Mouse (Mus musculus): Measurements from ENCODE around the gene H1f0.

The H1f0 gene

GRCm38 (mm10) chr15:79040501-79041416 lies 12.5 kb downstream of the H1f0 start:
- peak; percentile 37 for DNase-seq

DNA sequence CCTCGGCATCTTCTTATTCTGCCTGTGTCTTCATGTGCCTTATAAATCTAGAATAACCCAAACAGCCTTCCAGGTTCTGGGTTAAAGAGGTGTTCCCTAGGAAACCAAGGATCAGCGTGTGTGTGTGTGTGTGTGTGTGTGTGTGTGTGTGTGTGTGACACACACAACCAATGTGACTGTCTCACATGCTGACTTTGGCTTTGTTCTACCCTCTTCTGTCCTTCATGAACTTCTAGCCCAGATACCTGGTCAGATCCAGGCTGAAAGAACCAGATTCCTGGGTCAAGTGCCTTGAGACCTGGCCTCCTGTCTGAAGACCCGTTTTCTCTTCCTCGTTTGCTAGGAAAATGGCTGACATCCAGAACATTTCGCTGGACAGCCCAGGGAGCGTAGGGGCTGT lies 13.3 kb downstream of the H1f0 start, which contains the start of gene Galr3:
Gene Galr3 (plus strand): TSS at position 301 of the 400 bp plus-strand sequence.
- no peak for DNase-seq

DNA sequence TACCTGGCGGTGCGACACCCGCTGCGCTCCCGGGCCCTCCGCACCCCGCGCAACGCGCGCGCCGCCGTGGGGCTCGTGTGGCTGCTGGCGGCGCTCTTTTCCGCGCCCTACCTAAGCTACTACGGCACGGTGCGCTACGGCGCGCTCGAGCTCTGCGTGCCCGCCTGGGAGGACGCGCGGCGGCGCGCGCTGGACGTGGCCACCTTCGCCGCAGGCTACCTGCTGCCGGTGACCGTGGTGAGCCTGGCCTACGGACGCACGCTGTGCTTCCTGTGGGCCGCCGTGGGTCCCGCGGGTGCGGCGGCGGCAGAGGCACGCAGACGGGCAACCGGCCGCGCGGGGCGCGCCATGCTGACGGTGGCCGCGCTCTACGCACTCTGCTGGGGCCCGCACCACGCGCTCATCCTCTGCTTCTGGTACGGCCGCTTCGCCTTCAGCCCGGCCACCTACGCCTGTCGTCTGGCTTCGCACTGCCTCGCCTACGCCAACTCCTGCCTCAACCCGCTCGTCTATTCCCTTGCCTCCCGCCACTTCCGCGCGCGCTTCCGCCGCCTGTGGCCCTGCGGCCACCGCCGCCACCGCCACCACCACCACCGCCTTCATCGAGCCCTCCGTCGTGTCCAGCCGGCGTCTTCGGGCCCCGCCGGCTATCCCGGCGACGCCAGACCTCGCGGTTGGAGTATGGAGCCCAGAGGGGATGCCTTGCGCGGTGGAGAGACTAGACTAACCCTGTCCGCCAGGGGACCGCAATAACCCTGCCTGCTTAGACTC lies 14.7 kb downstream of the H1f0 start:
- peak; percentile 46 for DNase-seq

DNA sequence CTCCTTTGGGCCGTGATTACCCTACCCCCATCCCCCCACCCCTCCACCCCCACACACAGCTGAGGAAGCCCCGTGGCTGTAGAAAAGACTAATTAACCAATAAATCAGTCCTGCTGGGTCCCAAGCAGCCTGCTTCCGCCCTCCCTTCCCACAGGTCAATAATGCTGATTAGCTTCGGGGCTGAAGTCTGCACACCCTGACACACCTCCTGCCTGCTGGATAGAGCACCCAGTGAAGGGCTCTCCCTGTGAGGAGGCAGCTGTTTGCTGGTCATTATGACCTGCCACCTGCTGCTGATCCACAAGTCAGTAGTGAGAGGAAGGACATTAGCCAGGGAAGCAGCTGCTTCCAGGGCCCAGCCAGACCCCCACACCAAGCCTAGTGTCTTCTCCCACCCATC lies 16.6 kb downstream of the H1f0 start:
- no peak for DNase-seq

DNA sequence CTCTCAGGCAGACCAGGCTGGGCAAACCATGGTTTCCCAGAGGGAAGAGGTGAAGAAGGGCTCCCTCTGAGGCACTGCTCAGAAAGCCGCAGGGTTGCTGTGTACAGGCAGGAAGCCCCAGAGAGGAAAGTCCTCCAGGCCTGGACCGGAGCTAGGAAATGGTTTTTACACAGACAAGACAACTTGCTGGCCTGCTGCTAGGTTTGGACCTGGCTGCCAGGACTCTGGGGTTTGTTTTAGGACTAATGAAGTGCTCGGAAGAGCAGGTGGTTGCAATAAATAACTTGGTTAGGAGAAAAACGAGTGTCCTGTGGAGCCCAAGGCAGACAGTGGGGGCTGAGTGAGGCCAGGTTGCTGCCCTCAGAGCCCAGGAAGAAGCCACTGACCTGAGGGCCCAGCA lies 19.9 kb downstream of the H1f0 start:
- no peak for DNase-seq

DNA sequence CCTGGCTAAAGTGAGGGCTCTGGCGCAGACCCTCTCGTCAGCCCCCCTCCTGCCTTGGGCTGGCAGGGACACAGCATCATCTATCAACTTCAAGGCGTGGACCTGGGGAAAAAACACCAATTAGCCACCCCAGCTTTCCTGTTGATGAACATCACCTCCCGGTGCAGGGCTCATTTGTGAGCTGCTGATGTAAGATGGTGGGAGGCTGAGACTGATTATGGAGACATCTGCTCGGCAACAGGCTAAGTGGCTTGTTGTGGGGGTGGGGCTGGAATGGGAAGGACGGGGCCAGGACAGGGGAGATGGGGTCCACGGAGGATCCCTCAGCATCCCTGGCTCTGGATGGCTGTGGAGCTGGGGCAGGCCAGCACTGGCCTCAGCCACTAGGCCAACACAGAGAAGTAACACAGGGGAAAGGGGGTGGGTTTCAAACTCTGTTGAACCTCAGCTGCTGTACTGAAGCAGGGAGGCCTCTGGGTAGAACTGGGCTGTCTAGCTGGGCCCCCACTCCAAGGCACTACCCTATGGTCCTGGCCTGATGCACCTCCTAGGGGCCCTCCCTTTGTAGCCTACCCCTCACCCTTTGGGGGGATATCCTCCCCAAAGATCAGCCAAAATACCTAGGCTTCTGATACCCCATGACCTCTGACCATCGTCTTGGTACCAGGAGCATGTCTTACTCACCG lies 22.1 kb downstream of the H1f0 start:
- DNase-seq: no peak

DNA sequence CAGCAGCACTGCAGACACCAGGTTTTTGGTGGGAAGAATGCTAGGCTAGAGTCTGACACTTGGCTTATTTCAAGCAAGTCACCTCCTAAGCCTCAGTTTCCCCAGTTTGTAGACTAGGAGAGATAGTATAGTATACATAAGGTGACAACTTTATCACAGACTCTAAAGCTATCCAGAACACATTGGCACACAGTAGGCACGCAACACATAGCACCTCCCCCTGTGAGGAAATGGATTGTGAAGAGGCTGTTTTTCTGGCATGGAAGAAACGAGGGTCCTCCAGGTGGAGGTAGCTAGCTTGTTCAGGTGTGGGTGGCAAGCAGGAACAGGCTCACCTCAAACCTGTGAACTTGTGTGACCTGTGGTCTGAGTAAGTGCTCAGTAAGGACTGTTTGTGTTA lies 22.7 kb downstream of the H1f0 start:
- DNase-seq: no peak

DNA sequence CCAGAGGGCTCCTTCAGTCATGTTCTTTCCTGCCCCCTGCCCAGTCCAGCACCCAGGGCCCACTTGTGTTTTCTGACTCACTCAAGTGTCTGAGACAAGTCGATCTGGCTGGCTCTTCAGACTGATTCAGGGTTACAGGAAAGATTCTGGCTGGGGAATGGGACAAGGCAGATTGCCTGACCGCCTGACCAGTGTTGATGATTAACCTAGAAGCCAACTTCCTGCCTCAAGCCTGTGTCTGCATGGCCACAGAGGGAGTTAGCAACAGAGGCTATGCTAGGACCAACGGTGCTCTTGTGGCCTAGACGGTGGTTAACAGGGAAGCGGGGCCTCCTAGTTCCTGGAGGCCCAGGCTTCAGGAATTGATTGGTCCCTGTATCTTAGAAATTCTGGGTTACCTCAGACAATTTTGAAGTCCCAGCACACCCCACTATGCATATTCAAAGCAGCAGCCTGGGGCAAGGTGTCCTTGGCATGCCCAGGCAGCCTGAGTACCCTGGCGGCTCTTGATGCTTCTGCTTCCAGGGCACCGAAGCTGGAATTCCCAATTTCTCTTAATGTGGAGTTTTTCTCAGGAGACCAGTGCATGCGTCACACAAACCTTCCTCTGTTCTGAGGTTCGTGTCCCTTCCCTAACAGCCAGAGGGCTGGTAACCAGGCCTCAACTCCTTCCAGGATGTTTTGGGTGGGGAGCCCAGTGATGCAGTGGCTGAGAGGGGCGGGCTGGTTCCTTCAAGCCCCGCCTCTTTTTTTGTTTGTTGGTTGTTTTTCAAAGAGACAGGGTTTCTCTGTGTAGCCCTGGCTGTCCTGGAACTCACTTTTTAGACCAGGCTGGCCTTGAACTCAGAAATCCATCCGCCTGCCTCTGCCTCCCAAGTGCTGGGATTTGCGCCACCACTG lies 23.5 kb downstream of the H1f0 start:
- DNase-seq: peak; percentile 85

- no peak for DNase-seq
Measured at GRCm38 (mm10) chr15:79052366-79052765, 24.1 kb downstream of the H1f0 start.

DNA sequence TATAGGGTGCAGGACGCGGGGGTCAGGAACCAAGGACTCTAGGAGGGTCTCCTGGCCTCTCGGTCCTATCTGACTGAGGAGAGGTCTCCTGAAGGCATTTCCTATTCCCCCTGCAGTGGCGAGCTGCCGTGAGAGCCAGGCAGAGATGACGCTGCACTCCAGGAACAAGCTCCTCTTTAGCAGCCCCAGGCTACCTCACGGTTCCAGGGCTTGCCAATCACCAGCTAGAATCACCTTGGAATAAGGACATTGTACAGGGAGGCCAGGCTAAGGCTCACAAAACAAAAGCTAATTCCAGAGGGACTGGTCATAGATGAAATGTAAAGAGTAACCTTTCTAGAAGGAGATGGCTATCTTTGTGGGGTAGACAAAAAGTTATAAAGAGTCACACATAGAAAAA lies 28.4 kb downstream of the H1f0 start:
- no peak for DNase-seq

- no peak for DNase-seq
Measured at GRCm38 (mm10) chr15:79057850-79058249, 29.6 kb downstream of the H1f0 start.

GRCm38 (mm10) chr15:79060887-79061565 lies 32.8 kb downstream of the H1f0 start:
- DNase-seq: peak; percentile 32

DNA sequence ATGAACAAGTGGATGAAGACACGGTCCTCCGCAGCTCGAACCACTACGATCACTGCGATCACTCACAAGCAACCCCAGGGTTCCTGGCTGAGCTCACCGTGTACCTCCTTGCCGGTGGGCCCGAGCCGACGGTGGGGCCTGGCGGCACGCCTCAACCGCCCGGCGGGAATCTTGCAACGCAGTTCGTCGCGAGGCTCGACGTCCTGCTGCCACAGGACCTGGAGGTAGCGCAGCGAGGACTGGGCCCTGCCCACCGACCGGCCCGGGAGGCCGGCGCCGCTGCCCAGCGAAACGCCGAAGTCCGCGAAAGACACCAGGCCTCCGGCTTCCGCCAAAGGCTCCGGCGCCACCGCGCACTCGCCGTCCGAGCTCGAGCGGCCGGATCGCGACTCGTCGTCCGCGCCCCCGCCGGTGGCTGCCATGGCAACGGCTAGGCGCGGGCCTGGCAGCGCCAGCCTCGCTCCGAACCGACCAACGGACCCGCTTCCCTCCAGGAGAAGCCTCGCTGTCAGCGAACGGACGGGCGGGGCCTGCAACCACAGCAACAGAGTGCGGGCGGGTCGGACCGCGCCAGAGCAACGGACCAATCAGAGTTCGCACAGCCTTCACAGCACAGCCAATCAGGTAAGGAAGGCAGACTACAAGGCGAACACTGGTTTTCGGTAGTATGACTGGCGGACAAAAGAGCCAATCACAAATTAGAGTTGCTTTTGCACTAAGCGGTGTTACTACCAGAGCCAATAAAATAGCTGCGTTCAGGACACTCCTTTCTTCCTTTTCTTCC lies 34.3 kb downstream of the H1f0 start, which contains the start of gene Ankrd54:
Gene Ankrd54 (minus strand): TSS at position 518 of the 784 bp plus-strand sequence.
- peak; percentile 96 for DNase-seq

DNA sequence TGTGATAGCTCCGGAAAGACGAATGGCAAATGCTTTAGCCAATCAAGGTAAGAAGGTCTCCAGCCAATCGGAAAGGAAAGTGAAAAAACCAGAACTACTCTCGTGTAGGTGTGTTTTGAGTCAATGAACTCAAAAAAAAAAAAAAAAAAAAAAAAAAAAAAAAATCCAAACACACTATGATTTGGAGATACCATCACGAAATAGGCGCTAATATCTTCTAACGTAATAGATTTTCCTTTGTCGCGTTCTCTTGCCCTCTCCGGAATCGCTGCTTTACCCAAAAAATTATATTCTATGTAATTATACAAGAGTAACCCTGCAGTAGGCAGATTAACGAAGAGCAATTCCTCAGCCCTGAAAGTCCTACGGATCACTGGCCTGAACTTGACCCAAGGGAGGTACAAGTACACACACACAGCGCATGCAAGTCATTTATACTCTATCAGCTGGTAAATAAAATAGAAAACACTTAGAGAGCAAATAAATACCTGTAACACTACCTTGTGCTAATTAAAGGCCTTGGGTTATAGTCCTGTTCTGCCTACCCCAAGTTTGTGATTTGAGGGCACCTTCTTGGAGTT lies 35.0 kb downstream of the H1f0 start:
- no peak for DNase-seq

GRCm38 (mm10) chr15:79065086-79065770 lies 37.0 kb downstream of the H1f0 start:
- DNase-seq: no peak

- peak; percentile 29 for DNase-seq
Measured at GRCm38 (mm10) chr15:79066276-79066675, 38.0 kb downstream of the H1f0 start.

DNA sequence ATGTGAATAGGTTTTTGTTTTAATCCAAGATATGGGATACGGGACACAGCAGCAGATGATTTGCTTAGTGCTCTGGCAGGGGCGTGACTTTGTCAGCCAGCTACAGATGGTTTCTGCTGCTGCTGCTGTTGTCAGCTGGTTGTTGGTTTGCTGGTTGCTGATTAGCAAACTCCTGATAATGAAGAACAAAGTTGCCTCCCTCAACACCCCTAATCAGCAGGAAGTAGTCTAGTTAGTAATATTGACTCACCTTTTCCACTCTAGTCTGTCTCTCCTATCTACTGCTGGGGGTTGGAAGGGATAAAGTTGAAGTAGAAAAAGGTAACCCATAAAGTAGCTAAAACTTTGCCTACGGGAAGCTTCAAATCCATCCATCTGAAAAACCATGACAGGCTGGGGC lies 39.4 kb downstream of the H1f0 start:
- DNase-seq: no peak

GRCm38 (mm10) chr15:79068416-79068815 lies 40.2 kb downstream of the H1f0 start:
- no peak for DNase-seq

Data from kidney, adult 18-20 months (tissue).